Mouse (Mus musculus) hindbrain, embryonic 11.5 days (tissue): ENCODE results near the gene Ascc1. TPM values are rescaled to one million over a fixed set of nuclear protein-coding genes. Genes with fewer than 3 reads are reported as not detected.
A peak's percentile ranks its signal among the peaks of the same experiment; 100 is the strongest.

Source experiments
- ATAC-seq: fragments of 200-750 bp; cut with Nextera tagmentation; 2 replicates; pipeline ENCODE4 v1.8.0; 2017; ENCODE audit warnings: mild to moderate bottlenecking, moderate TSS enrichment, moderate library complexity; ENCODE audit not compliant: low FRiP score
- DNase-seq: peaks from one replicate; pipeline ENCODE4 v3.0.0-alpha.2; 2015; ENCODE audit warnings: low spot score
- H3K27ac ChIP-seq: fragments of 300-500 bp; sonication (generic); 2 replicates; pipeline ENCODE4 v1.5.1; 2014; ENCODE audit warnings: mild to moderate bottlenecking, low read depth, low read length
- H3K27me3 ChIP-seq: fragments of 300-500 bp; sonication (generic); 2 replicates; pipeline ENCODE4 v1.6.1; 2014; ENCODE audit warnings: mild to moderate bottlenecking, low read length, moderate library complexity, mixed read lengths; ENCODE audit not compliant: control insufficient read depth, insufficient read depth
- H3K36me3 ChIP-seq: fragments of 300-500 bp; sonication (generic); 2 replicates; pipeline ENCODE4 v1.6.1; 2014; ENCODE audit warnings: mild to moderate bottlenecking, low read length, moderate library complexity, mixed read lengths; ENCODE audit not compliant: control insufficient read depth, insufficient read depth
- H3K4me1 ChIP-seq: fragments of 300-500 bp; sonication (generic); replicated peaks from 2 replicates; pipeline ENCODE4 v1.6.1; 2014; ENCODE audit warnings: low read length, mixed read lengths; ENCODE audit not compliant: control insufficient read depth, insufficient read depth
- H3K4me2 ChIP-seq: fragments of 300-500 bp; sonication (generic); replicated peaks from 2 replicates; pipeline ENCODE4 v1.6.1; 2014; ENCODE audit warnings: mild to moderate bottlenecking, low read depth, low read length
- H3K4me3 ChIP-seq: fragments of 300-500 bp; sonication (generic); 2 replicates; pipeline ENCODE4 v1.5.1; 2014; ENCODE audit warnings: low read depth, low read length
- H3K9ac ChIP-seq: fragments of 300-500 bp; sonication (generic); 2 replicates; pipeline ENCODE4 v1.6.1; 2014; ENCODE audit warnings: low read depth, low read length
- H3K9me3 ChIP-seq: fragments of 300-500 bp; sonication (generic); 2 replicates; pipeline ENCODE4 v1.6.1; 2016; ENCODE audit warnings: low read length; ENCODE audit not compliant: control insufficient read depth
- WGBS: fragments of 180-500 bp; shearing (Covaris S2); extraction: QIAGEN DNeasy Blood & Tissue Kit; methylation state at CpG from one replicate; pipeline ENCODE4 v1.1.7; 2014; 5-methylcytosine and 5-hydroxymethylcytosine counted together
- polyA plus RNA-seq: library from polyadenylated mRNA; unstranded; fragments of >200 nt; fragmentation: Nextera tagmentation; extraction: Ambion mirVana; gene quantifications from 2 replicates; pipeline ENCODE4 v1.2.1, GENCODE M21; 2014

Ascc1 gene
- polyA plus RNA-seq, 1 experiment from 2014 or later = 42.9 TPM

DNA sequence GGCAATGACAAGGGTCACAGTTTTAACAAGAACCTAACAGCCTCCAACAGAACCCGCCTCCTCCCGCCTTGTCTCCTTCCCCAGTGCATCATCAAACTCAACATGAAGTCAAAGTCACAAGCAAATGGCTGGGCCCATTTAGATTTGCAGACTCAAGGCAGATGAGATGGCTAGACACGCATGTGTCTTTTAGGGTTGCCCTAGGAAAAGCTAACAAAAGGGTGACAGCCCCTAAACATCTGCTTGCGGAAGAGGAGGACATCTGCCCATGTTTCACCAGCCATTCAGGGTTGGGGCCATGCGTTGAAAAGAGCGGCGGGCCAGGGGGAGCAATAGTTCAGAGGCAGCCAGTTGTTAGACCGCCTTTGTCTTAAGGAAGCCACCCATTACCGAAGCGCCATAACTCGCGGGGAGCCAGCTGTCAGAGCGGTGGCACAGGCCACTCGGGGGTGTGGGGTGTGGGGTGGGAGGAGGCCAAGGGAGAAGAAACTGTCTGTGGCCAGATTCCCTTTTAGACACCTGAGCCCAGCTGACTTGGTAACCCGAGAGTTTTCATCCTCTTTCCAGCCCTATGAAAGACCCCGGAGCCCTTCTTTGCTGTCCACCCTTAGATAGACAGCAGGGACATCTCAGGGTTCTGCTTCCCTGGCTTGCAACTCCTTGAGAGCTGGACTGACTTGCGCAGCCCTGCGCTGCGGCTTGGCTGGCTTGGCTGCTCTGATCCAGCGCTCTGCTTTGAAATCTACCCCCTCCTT lies 103.0 kb downstream of the Ascc1 start:
- ATAC-seq (peak; percentile 60), DNase-seq (peak; percentile 55)
- Histone ChIP-seq H3K4me2 (peak overlapping the region; percentile 91), H3K9ac (peak overlapping the region; percentile 75), H3K4me1 (peaks cover 10% of the 10 kb centered on the region), H3K27me3 (peaks cover 14% of the 10 kb centered on the region), H3K36me3 (no peaks in the 10 kb centered on the region), H3K9me3 (no peaks in the 10 kb centered on the region), H3K4me3 (peak overlapping the region; percentile 59), H3K27ac (peak overlapping the region; percentile 81)
- WGBS = 10% methylated on average over 20 of the region's 20 CpGs

- Histone ChIP-seq H3K4me2 (peak within 1 kb of the TSS; percentile 91), H3K27ac (peak within 1 kb of the TSS; percentile 81), H3K4me1 (peaks cover 10% of the 10 kb centered on the region), H3K4me3 (peak within 1 kb of the TSS; percentile 59), H3K27me3 (peaks cover 15% of the 10 kb centered on the region), H3K9ac (peak within 1 kb of the TSS; percentile 75), H3K9me3 (no peaks in the 10 kb centered on the region), H3K36me3 (no peaks in the 10 kb centered on the region)
- under 1% methylated on average over 22 of the region's 22 CpGs for WGBS
- DNase-seq (peak; percentile 72), ATAC-seq (peak; percentile 69)
These were observed 103.5 kb downstream of the Ascc1 start, which contains the start of gene Spock2 for GRCm38 (mm10) chr10:60106146-60106530. Spock2 (plus strand) TSS chr10:60106219.

GRCm38 (mm10) chr10:60106531-60107186 lies 104.1 kb downstream of the Ascc1 start:
- Histone ChIP-seq H3K4me2 (peak overlapping the region; percentile 91), H3K27ac (peak overlapping the region; percentile 81), H3K27me3 (peaks cover 15% of the 10 kb centered on the region), H3K4me1 (peaks cover 10% of the 10 kb centered on the region), H3K9me3 (no peaks in the 10 kb centered on the region), H3K9ac (peak overlapping the region; percentile 75), H3K4me3 (peak overlapping the region; percentile 59), H3K36me3 (no peaks in the 10 kb centered on the region)
- ATAC-seq (peak; percentile 75), DNase-seq (peak; percentile 79)
- WGBS = 0% methylated on average over 57 of the region's 57 CpGs

DNA sequence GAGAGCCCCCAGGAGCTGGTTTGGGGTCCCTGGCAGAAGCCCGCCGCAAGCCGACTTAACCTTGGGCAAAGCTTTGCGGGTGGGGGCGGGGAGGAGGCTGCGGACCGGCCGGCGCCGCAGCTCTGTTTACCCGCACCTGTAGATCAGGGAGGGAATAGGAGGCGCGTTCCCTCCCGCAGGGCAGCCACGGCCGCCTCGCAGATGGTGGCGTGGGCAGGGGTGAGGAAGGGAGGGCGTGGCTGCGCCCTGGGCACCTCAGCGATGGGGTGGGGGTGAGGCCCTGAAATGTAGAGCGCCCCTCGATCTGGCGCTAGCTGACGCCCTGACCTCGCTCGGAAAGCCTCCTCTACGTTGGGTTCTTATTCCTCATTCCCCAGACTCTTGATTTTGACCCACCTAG lies 104.8 kb downstream of the Ascc1 start:
- DNase-seq (peak; percentile 57), ATAC-seq (no peak)
- Histone ChIP-seq H3K9me3 (no peaks in the 10 kb centered on the region), H3K27ac (no peak overlapping the region), H3K4me3 (peak overlapping the region; percentile 59), H3K27me3 (peaks cover 15% of the 10 kb centered on the region), H3K36me3 (no peaks in the 10 kb centered on the region), H3K4me2 (peak overlapping the region; percentile 91), H3K4me1 (peaks cover 10% of the 10 kb centered on the region), H3K9ac (peak overlapping the region; percentile 75)
- whole genome bisulfite sequencing = 2% methylated on average over 16 of the region's 28 CpGs

- no peak overlapping the region for H3K27ac ChIP-seq
- H3K9me3 ChIP-seq = no peaks in the 10 kb centered on the region
- H3K4me3 ChIP-seq = peak overlapping the region; percentile 59; the same call in 1 of the 2 replicates
- peak overlapping the region; percentile 91 for H3K4me2 ChIP-seq
- WGBS = 35% methylated on average over 16 of the region's 17 CpGs
- no peak for ATAC-seq
- no peak overlapping the region for H3K9ac ChIP-seq
- no peaks in the 10 kb centered on the region for H3K36me3 ChIP-seq
- H3K27me3 ChIP-seq = peaks cover 15% of the 10 kb centered on the region
- peaks cover 10% of the 10 kb centered on the region for H3K4me1 ChIP-seq
- peak; percentile 27 for DNase-seq
These were observed 105.9 kb downstream of the Ascc1 start for GRCm38 (mm10) chr10:60108321-60109111.

GRCm38 (mm10) chr10:60109336-60109735 lies 106.7 kb downstream of the Ascc1 start:
- no peak for DNase-seq
- Histone ChIP-seq H3K36me3 (no peaks in the 10 kb centered on the region), H3K9ac (no peak overlapping the region), H3K4me1 (peaks cover 10% of the 10 kb centered on the region), H3K27ac (no peak overlapping the region), H3K9me3 (no peaks in the 10 kb centered on the region), H3K27me3 (peaks cover 15% of the 10 kb centered on the region), H3K4me3 (no peak overlapping the region), H3K4me2 (no peak overlapping the region)
- no peak for ATAC-seq
- 85% methylated on average over 8 of the region's 8 CpGs for WGBS

DNA sequence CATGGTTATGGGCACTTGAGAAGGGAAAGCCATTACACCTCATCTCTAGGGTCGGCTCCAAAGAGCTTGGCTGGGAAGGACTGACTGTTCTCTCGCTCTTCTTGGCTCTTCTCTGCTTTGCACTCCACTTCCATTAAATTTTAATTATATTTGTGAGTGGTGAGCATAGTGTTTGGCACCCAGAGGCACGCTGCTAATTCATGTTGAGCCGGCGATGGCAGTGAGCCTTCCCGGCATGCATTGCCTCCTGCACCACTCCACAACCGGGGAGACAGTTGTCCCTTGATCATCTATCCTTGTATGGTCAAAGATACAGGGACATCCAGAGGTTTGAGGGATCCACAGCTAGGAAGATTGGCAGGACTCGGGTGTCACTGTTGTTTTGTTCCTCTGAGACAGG lies 107.4 kb downstream of the Ascc1 start:
- Histone ChIP-seq H3K27ac (no peak overlapping the region), H3K9ac (no peak overlapping the region), H3K4me2 (no peak overlapping the region), H3K4me1 (peaks cover 8% of the 10 kb centered on the region), H3K9me3 (no peaks in the 10 kb centered on the region), H3K27me3 (peaks cover 15% of the 10 kb centered on the region), H3K36me3 (no peaks in the 10 kb centered on the region), H3K4me3 (no peak overlapping the region)
- DNase-seq (no peak), ATAC-seq (no peak)
- 76% methylated on average over 8 of the region's 8 CpGs for WGBS

- no peak overlapping the region for H3K9ac ChIP-seq
- DNase-seq (no peak), ATAC-seq (no peak)
- H3K27me3 ChIP-seq = peaks cover 15% of the 10 kb centered on the region
- WGBS = 89% methylated on average over 10 of the region's 10 CpGs
- no peaks in the 10 kb centered on the region for H3K9me3 ChIP-seq
- H3K4me2 ChIP-seq = no peak overlapping the region
- no peak overlapping the region for H3K27ac ChIP-seq
- no peak overlapping the region for H3K4me3 ChIP-seq
- H3K36me3 ChIP-seq = no peaks in the 10 kb centered on the region
- H3K4me1 ChIP-seq = peaks cover 10% of the 10 kb centered on the region; the same call in 1 of the 2 replicates
These were observed 108.4 kb downstream of the Ascc1 start for GRCm38 (mm10) chr10:60110908-60111475.
